Mouse (Mus musculus) Patski (cell line): Measurements from ENCODE around the gene Ppp1r10. TPM values are rescaled to one million over a fixed set of nuclear protein-coding genes. Genes with fewer than 3 reads are reported as not detected.

Experiments used
- ATAC-seq: fragments of 100-300 bp; one replicate; pipeline ENCODE4 v1.8.0; 2021
- CTCF ChIA-PET: fragments of 350-600 bp; sonication (Branson Sonifier 250); formaldehyde crosslinking; loops from one replicate; lab custom pipeline; 2022; ENCODE audit warnings: inconsistent platforms; lab: Charles Lee
- POLR2A ChIA-PET: fragments of 350-600 bp; sonication (Branson Sonifier 250); formaldehyde crosslinking; loops from one replicate; lab custom pipeline; 2022; ENCODE audit warnings: antibody characterized with exemption, inconsistent platforms; lab: Charles Lee
- DNase-seq: peaks from one replicate; pipeline ENCODE4 v3.0.0-alpha.2; 2011; ENCODE audit warnings: low read depth, low spot score
- H3K27me3 ChIP-seq: fragments of 371-371 bp; one replicate; pipeline ENCODE4 v1.5.1; 2021
- CTCF ChIP-seq: fragments of 100-300 bp; IDR thresholded peaks from one replicate; pipeline ENCODE4 v1.5.1; 2021
- in situ Hi-C: fragments of 300-500 bp; cut with MboI; formaldehyde crosslinking; loops from 3 replicates; pipeline ENCODE4 v1.11.1; 2018; ENCODE audit warnings: low pct_unique_long_range_greater_than_20kb, mixed read lengths
- polyA plus RNA-seq: library from polyadenylated mRNA; unstranded; gene quantifications from one replicate; pipeline ENCODE4 v1.2.3, GENCODE M21; 2021

Gene Ppp1r10
- polyA plus RNA-seq, 1 experiment from 2014 or later: 41.2 TPM

- DNase-seq: no peak
- CTCF ChIA-PET: interaction anchor here (1.0 kb wide), 1 partner anchor 20 kb away, joined by 3 read pairs; no protein-coding TSS in a partner anchor
- POLR2A ChIA-PET: interaction anchor here (0.6 to 1.9 kb wide), 4 partner anchors 9 to 84 kb away, joined by 3 to 5 read pairs (median 4); partner anchors contain the start of genes Dhx16 and Tubb5
- in situ Hi-C loops: loop anchor here (25.0 kb wide), 1 partner anchor 1788 kb away; the partner anchor contains the start of genes Brd2 and H2-DMa
- no peak for ATAC-seq
- TF ChIP-seq CTCF: no peak
- H3K27me3 ChIP-seq: no peaks in the 10 kb centered on the region
These were observed 15.6 kb upstream of the Ppp1r10 start for GRCm38 (mm10) chr17:35900636-35901035.

GRCm38 (mm10) chr17:35903343-35903991 is 12.8 kb upstream of the Ppp1r10 start:
- peak; percentile 68 for DNase-seq
- POLR2A ChIA-PET: interaction anchor here (1.1 to 1.2 kb wide), 2 partner anchors 9 to 10 kb away, joined by 3 to 4 read pairs; no protein-coding TSS in a partner anchor
- in situ Hi-C loops: loop anchor here (25.0 kb wide), 1 partner anchor 1791 kb away; the partner anchor contains the start of genes Brd2 and H2-DMa
- TF ChIP-seq CTCF: no peak
- peak; percentile 72 for ATAC-seq
- H3K27me3 ChIP-seq: no peaks in the 10 kb centered on the region
- CTCF ChIA-PET: interaction anchor here (1.4 kb wide), 1 partner anchor 24 kb away, joined by 5 read pairs; the partner anchor contains the start of gene Dhx16

- no peak for TF ChIP-seq CTCF
- DNase-seq (no peak), ATAC-seq (no peak)
- in situ Hi-C loops: loop anchor here (25.0 kb wide), 1 partner anchor 1792 kb away; the partner anchor contains the start of genes Brd2 and H2-DMa
- H3K27me3 ChIP-seq: no peaks in the 10 kb centered on the region
- ChIA-PET POLR2A (no interaction called here), CTCF (no interaction called here)
These were observed 12.3 kb upstream of the Ppp1r10 start for GRCm38 (mm10) chr17:35903992-35904355.

- POLR2A ChIA-PET: no interaction called here
These were observed 10.6 kb upstream of the Ppp1r10 start for GRCm38 (mm10) chr17:35905587-35905986.

GRCm38 (mm10) chr17:35907609-35908008 is 8.6 kb upstream of the Ppp1r10 start:
- in situ Hi-C loops: loop anchor here (25.0 kb wide), 1 partner anchor 1795 kb away; the partner anchor contains the start of genes Brd2 and H2-DMa
- ATAC-seq (no peak), DNase-seq (no peak)
- H3K27me3 ChIP-seq: no peaks in the 10 kb centered on the region
- no peak for TF ChIP-seq CTCF
- ChIA-PET CTCF (interaction anchor here (1.4 to 2.2 kb wide), 3 partner anchors 11 to 72 kb away, joined by 5 to 8 read pairs (median 5); no protein-coding TSS in a partner anchor), POLR2A (interaction anchor here (0.8 to 1.4 kb wide), 3 partner anchors 11 to 75 kb away, joined by 3 to 4 read pairs (median 4); no protein-coding TSS in a partner anchor)

More at GRCm38 (mm10) chr17:35905587-35905986, 10.6 kb upstream of the Ppp1r10 start:
- CTCF ChIA-PET: interaction anchor here (0.7 to 2.2 kb wide), 2 partner anchors 10 to 32 kb away, joined by 3 to 8 read pairs; partner anchors contain the start of gene Mrps18b
- no peaks in the 10 kb centered on the region for H3K27me3 ChIP-seq
- TF ChIP-seq CTCF: no peak
- DNase-seq (no peak), ATAC-seq (no peak)
- in situ Hi-C loops: loop anchor here (25.0 kb wide), 1 partner anchor 1793 kb away; the partner anchor contains the start of genes Brd2 and H2-DMa

GRCm38 (mm10) chr17:35909186-35909918 is 6.9 kb upstream of the Ppp1r10 start:
- TF ChIP-seq CTCF: no peak
- ChIA-PET CTCF (no interaction called here), POLR2A (interaction anchor here (0.9 to 1.0 kb wide), 2 partner anchors 9 to 14 kb away, joined by 3 read pairs; no protein-coding TSS in a partner anchor)
- DNase-seq (no peak), ATAC-seq (no peak)
- in situ Hi-C loops: loop anchor here (25.0 kb wide), 1 partner anchor 1797 kb away; the partner anchor contains the start of genes Brd2 and H2-DMa
- H3K27me3 ChIP-seq: no peaks in the 10 kb centered on the region

GRCm38 (mm10) chr17:35909919-35910369 is 6.3 kb upstream of the Ppp1r10 start, which contains the start of gene Atat1:
TSS of gene Atat1 (minus strand) at chr17:35910075.
- H3K27me3 ChIP-seq: no peaks in the 10 kb centered on the region
- no peak for DNase-seq
- peak; percentile 74 for ATAC-seq
- in situ Hi-C loops: loop anchor here (25.0 kb wide), 1 partner anchor 1798 kb away; the partner anchor contains the start of genes Brd2 and H2-DMa
- CTCF ChIA-PET: no interaction called here
- no peak for TF ChIP-seq CTCF
- POLR2A ChIA-PET: interaction anchor here (1.0 kb wide), 1 partner anchor 15 kb away, joined by 3 read pairs; no protein-coding TSS in a partner anchor

GRCm38 (mm10) chr17:35914975-35915374 is 1.3 kb upstream of the Ppp1r10 start:
- in situ Hi-C loops: loop anchor here (5.0 to 25.0 kb wide), 2 partner anchors 78 to 1803 kb away; partner anchors contain the start of genes Brd2, H2-DMa and Tubb5
- ATAC-seq (no peak), DNase-seq (no peak)
- ChIA-PET POLR2A (interaction anchor here (0.7 to 1.0 kb wide), 2 partner anchors 80 to 81 kb away, joined by 5 to 6 read pairs; no protein-coding TSS in a partner anchor), CTCF (interaction anchor here (1.1 to 1.6 kb wide), 4 partner anchors 9 to 85 kb away, joined by 3 to 4 read pairs (median 4); partner anchors contain the start of gene Dhx16)
- TF ChIP-seq CTCF: no peak
- no peaks in the 10 kb centered on the region for H3K27me3 ChIP-seq

GRCm38 (mm10) chr17:35915538-35916296 is 517 bp upstream of the Ppp1r10 start:
- in situ Hi-C loops: loop anchor here (5.0 to 25.0 kb wide), 2 partner anchors 78 to 1803 kb away; partner anchors contain the start of genes Brd2, H2-DMa and Tubb5
- ChIA-PET POLR2A (interaction anchor here (0.6 to 1.4 kb wide), 5 partner anchors 18 to 752 kb away, joined by 4 to 7 read pairs (median 5); partner anchors contain the start of gene 2310061I04Rik), CTCF (interaction anchor here (1.1 to 1.6 kb wide), 5 partner anchors 10 to 86 kb away, joined by 3 to 6 read pairs (median 4); partner anchors contain the start of gene Dhx16)
- H3K27me3 ChIP-seq: no peaks in the 10 kb centered on the region
- peak; percentile 3 for ATAC-seq
- no peak for TF ChIP-seq CTCF
- no peak for DNase-seq
